Mouse (Mus musculus): ENCODE data around the gene Stx5a. TPM values are rescaled to one million over a fixed set of nuclear protein-coding genes. Genes with fewer than 3 reads are reported as not detected.
"Not testable (repeated sequence)": the region's sequence is repeated elsewhere in the genome, so short reads cannot be mapped to it uniquely, and the experiment has no call there.

Stx5a gene
- polyA plus RNA-seq, 1 experiment from 2014 or later = 132 TPM

GRCm38 (mm10) chr19:8711506-8711905 is 29.7 kb upstream of the Stx5a start:
- no peaks in the 10 kb centered on the region for H3K9me3 ChIP-seq
- H3K4me1 ChIP-seq = peaks cover 19% of the 10 kb centered on the region
- ATAC-seq (ENCODE audit: insufficient read depth, low FRiP score, low read depth) = no peak
- peak overlapping the region; percentile 32; the same call in 1 of the 2 replicates for H3K9ac ChIP-seq
- H3K36me3 ChIP-seq = peaks cover 31% of the 10 kb centered on the region
- H3K4me3 ChIP-seq (replicated peaks) = peak overlapping the region; percentile 92
- H3K27me3 ChIP-seq (replicated peaks) = no peaks in the 10 kb centered on the region
- peak overlapping the region; percentile 73 for H3K4me2 ChIP-seq
- WGBS = 59% methylated on average over 4 of the region's 4 CpGs
- H3K27ac ChIP-seq = peak overlapping the region; percentile 92

GRCm38 (mm10) chr19:8711949-8712869 is 29.0 kb upstream of the Stx5a start:
- Histone ChIP-seq H3K4me3 (replicated peaks) (peak overlapping the region; percentile 92), H3K27ac (peak overlapping the region; percentile 92), H3K4me2 (peak overlapping the region; percentile 73), H3K9ac (peak overlapping the region; percentile 70; the same call in 1 of the 2 replicates), H3K36me3 (peaks cover 27% of the 10 kb centered on the region), H3K27me3 (replicated peaks) (no peaks in the 10 kb centered on the region), H3K4me1 (peaks cover 19% of the 10 kb centered on the region), H3K9me3 (no peaks in the 10 kb centered on the region)
- no peak for ATAC-seq (ENCODE audit: insufficient read depth, low FRiP score, low read depth)
- WGBS = 48% methylated on average over 10 of the region's 10 CpGs

- Histone ChIP-seq H3K9ac (peak overlapping the region; percentile 70), H3K4me3 (replicated peaks) (peak overlapping the region; percentile 92), H3K4me2 (peak overlapping the region; percentile 73), H3K27ac (peak overlapping the region; percentile 92), H3K36me3 (peaks cover 21% of the 10 kb centered on the region), H3K4me1 (peaks cover 19% of the 10 kb centered on the region), H3K9me3 (no peaks in the 10 kb centered on the region), H3K27me3 (replicated peaks) (no peaks in the 10 kb centered on the region)
- peak; percentile 27; the same call in 1 of the 2 replicates for ATAC-seq (ENCODE audit: insufficient read depth, low FRiP score, low read depth)
- under 1% methylated on average over 13 of the region's 13 CpGs for WGBS
Measured at GRCm38 (mm10) chr19:8712870-8713305, 28.3 kb upstream of the Stx5a start.

- Histone ChIP-seq H3K4me3 (replicated peaks) (peak overlapping the region; percentile 92), H3K9me3 (no peaks in the 10 kb centered on the region), H3K36me3 (peaks cover 16% of the 10 kb centered on the region), H3K4me2 (peak overlapping the region; percentile 73), H3K27me3 (replicated peaks) (no peaks in the 10 kb centered on the region), H3K4me1 (peaks cover 19% of the 10 kb centered on the region), H3K9ac (peak overlapping the region; percentile 70), H3K27ac (peak overlapping the region; percentile 92)
- peak; percentile 90 for ATAC-seq (ENCODE audit: insufficient read depth, low FRiP score, low read depth)
- WGBS = under 1% methylated on average over 51 of the region's 51 CpGs
Measured at GRCm38 (mm10) chr19:8713306-8713996, 27.8 kb upstream of the Stx5a start.

GRCm38 (mm10) chr19:8713997-8714652 is 27.1 kb upstream of the Stx5a start:
- Histone ChIP-seq H3K9ac (peak overlapping the region; percentile 70; the same call in 1 of the 2 replicates), H3K36me3 (peaks cover 9% of the 10 kb centered on the region), H3K4me2 (peak overlapping the region; percentile 73), H3K27ac (peak overlapping the region; percentile 92), H3K9me3 (no peaks in the 10 kb centered on the region), H3K27me3 (replicated peaks) (no peaks in the 10 kb centered on the region), H3K4me1 (peaks cover 19% of the 10 kb centered on the region), H3K4me3 (replicated peaks) (peak overlapping the region; percentile 92)
- ATAC-seq (ENCODE audit: insufficient read depth, low FRiP score, low read depth) = no peak
- WGBS = 6% methylated on average over 13 of the region's 13 CpGs

GRCm38 (mm10) chr19:8714653-8715481 is 26.3 kb upstream of the Stx5a start:
- ATAC-seq (ENCODE audit: insufficient read depth, low FRiP score, low read depth) = peak; percentile 65; the same call in 1 of the 2 replicates
- H3K9me3 ChIP-seq = no peaks in the 10 kb centered on the region
- 69% methylated on average over 10 of the region's 10 CpGs for WGBS
- H3K27ac ChIP-seq = no peak overlapping the region
- H3K4me3 ChIP-seq (replicated peaks) = no peak overlapping the region
- H3K9ac ChIP-seq = no peak overlapping the region
- H3K4me1 ChIP-seq = peaks cover 16% of the 10 kb centered on the region
- no peaks in the 10 kb centered on the region for H3K27me3 ChIP-seq (replicated peaks)
- H3K4me2 ChIP-seq = no peak overlapping the region
- peaks cover 3% of the 10 kb centered on the region; the same call in 1 of the 2 replicates for H3K36me3 ChIP-seq

- 76% methylated on average over 10 of the region's 10 CpGs for WGBS
- no peak overlapping the region for H3K27ac ChIP-seq
- no peak for ATAC-seq (ENCODE audit: insufficient read depth, low FRiP score, low read depth)
Measured at GRCm38 (mm10) chr19:8715868-8716766, 25.1 kb upstream of the Stx5a start.

GRCm38 (mm10) chr19:8716767-8717475 is 24.3 kb upstream of the Stx5a start:
- no peak overlapping the region for H3K4me2 ChIP-seq
- no peak overlapping the region for H3K4me3 ChIP-seq (replicated peaks)
- H3K27me3 ChIP-seq (replicated peaks) = no peaks in the 10 kb centered on the region
- H3K4me1 ChIP-seq = peaks cover 11% of the 10 kb centered on the region
- 78% methylated on average over 8 of the region's 10 CpGs for WGBS
- H3K9ac ChIP-seq = no peak overlapping the region
- H3K9me3 ChIP-seq = no peaks in the 10 kb centered on the region
- no peak for ATAC-seq (ENCODE audit: insufficient read depth, low FRiP score, low read depth)
- no peak overlapping the region for H3K27ac ChIP-seq
- no peaks in the 10 kb centered on the region for H3K36me3 ChIP-seq

More at GRCm38 (mm10) chr19:8715868-8716766, 25.1 kb upstream of the Stx5a start:
- Histone ChIP-seq H3K4me2 (no peak overlapping the region), H3K4me3 (replicated peaks) (no peak overlapping the region), H3K4me1 (peaks cover 16% of the 10 kb centered on the region), H3K9me3 (no peaks in the 10 kb centered on the region), H3K27me3 (replicated peaks) (no peaks in the 10 kb centered on the region), H3K9ac (no peak overlapping the region), H3K36me3 (no peaks in the 10 kb centered on the region; the same call in 1 of the 2 replicates)

- 70% methylated on average over 3 of the region's 3 CpGs for WGBS
- ATAC-seq (ENCODE audit: insufficient read depth, low FRiP score, low read depth) = no peak
- Histone ChIP-seq H3K27ac (no peak overlapping the region), H3K27me3 (replicated peaks) (no peaks in the 10 kb centered on the region), H3K9ac (no peak overlapping the region), H3K4me3 (replicated peaks) (no peak overlapping the region), H3K4me1 (peaks cover 9% of the 10 kb centered on the region; the same call in 1 of the 2 replicates), H3K4me2 (no peak overlapping the region), H3K36me3 (no peaks in the 10 kb centered on the region), H3K9me3 (no peaks in the 10 kb centered on the region)
Measured at GRCm38 (mm10) chr19:8718357-8718756, 22.9 kb upstream of the Stx5a start.

GRCm38 (mm10) chr19:8719037-8719436 is 22.2 kb upstream of the Stx5a start:
- not testable (repeated sequence) for H3K4me2 ChIP-seq; H3K36me3 ChIP-seq; H3K27ac ChIP-seq; H3K27me3 ChIP-seq (replicated peaks); H3K4me3 ChIP-seq (replicated peaks); H3K9me3 ChIP-seq; ATAC-seq (ENCODE audit: insufficient read depth, low FRiP score, low read depth); H3K9ac ChIP-seq; H3K4me1 ChIP-seq

Data from stomach, embryonic 15.5 days (tissue).